Mouse (Mus musculus) MEL (cell line): Measurements from ENCODE around the gene Plagl2. TPM values are rescaled to one million over a fixed set of nuclear protein-coding genes. Genes with fewer than 3 reads are reported as not detected.

ENCODE experiments used
- DNase-seq: peaks from one replicate; pipeline ENCODE4 v3.0.0; 2011; ENCODE audit warnings: low read depth, low spot score
- H3K27ac ChIP-seq: 2 replicates; pipeline ENCODE4 v1.5.1; 2012; ENCODE audit warnings: low read depth, mild to moderate bottlenecking, control low read depth, low read length, moderate library complexity; ENCODE audit not compliant: control insufficient read depth
- H3K27me3 ChIP-seq, 2 experiments: fragments of 150-350 bp in 1 of 2; sonication (generic) in 1 of 2; 2 replicates each; pipeline ENCODE4 v1.6.1; 2012; ENCODE audit warnings: low read length in 2 of 2, mild to moderate bottlenecking in 2 of 2, improper control_type of control experiment in 1 of 2, moderate library complexity in 1 of 2; ENCODE audit not compliant: insufficient read depth in 2 of 2, control insufficient read depth in 1 of 2
- H3K36me3 ChIP-seq, 2 experiments: 2 replicates each; pipeline ENCODE4 v1.6.1; 2012 to 2014; ENCODE audit warnings: low read length in 2 of 2, improper control_type of control experiment in 1 of 2, inconsistent platforms in 1 of 2, mild to moderate bottlenecking in 1 of 2; ENCODE audit not compliant: insufficient read depth in 2 of 2, control insufficient read depth in 1 of 2
- H3K4me1 ChIP-seq, 2 experiments: fragments of 150-350 bp in 1 of 2; sonication (generic) in 1 of 2; 2 replicates each; pipeline ENCODE4 v1.6.1; 2012; ENCODE audit warnings: low read length in 2 of 2, improper control_type of control experiment in 1 of 2, mild to moderate bottlenecking in 1 of 2; ENCODE audit not compliant: insufficient read depth in 2 of 2, control insufficient read depth in 1 of 2
- H3K4me3 ChIP-seq, 2 experiments: fragments of 150-350 bp in 1 of 2; sonication (generic) in 1 of 2; 2 replicates each; pipeline ENCODE4 v1.5.1; 2012; ENCODE audit warnings: low read depth in 2 of 2, low read length in 2 of 2, mild to moderate bottlenecking in 2 of 2, moderate library complexity in 2 of 2, control low read depth in 1 of 2, improper control_type of control experiment in 1 of 2; ENCODE audit not compliant: control insufficient read depth in 1 of 2, insufficient read depth in 1 of 2
- H3K79me2 ChIP-seq: 2 replicates; pipeline ENCODE4 v1.6.1; 2012; ENCODE audit warnings: mild to moderate bottlenecking, low read length, moderate library complexity; ENCODE audit not compliant: control insufficient read depth, poor library complexity, insufficient read depth
- H3K9ac ChIP-seq: 2 replicates; pipeline ENCODE4 v1.6.1; 2012; ENCODE audit warnings: low read depth, mild to moderate bottlenecking, control low read depth, low read length, moderate library complexity; ENCODE audit not compliant: control insufficient read depth, poor library complexity, severe bottlenecking
- H3K9me3 ChIP-seq: fragments of 150-350 bp; sonication (generic); replicated peaks from 2 replicates; pipeline ENCODE4 v1.6.1; 2012; ENCODE audit warnings: mild to moderate bottlenecking, low read length, improper control_type of control experiment, moderate library complexity; ENCODE audit not compliant: insufficient read depth
- BHLHE40 ChIP-seq: IDR thresholded peaks from 2 replicates; pipeline ENCODE4 v1.6.1; 2012; ENCODE audit warnings: low read depth, mild to moderate bottlenecking, inconsistent platforms, low read length, improper control_type of control experiment, borderline replicate concordance
- CHD1 ChIP-seq: IDR thresholded peaks from 2 replicates; pipeline ENCODE4 v1.6.1; 2012; ENCODE audit warnings: low read depth, mild to moderate bottlenecking, inconsistent platforms, low read length, improper control_type of control experiment
- ELF1 ChIP-seq: IDR thresholded peaks from 2 replicates; pipeline ENCODE4 v1.6.1; 2014; ENCODE audit warnings: low read depth, mild to moderate bottlenecking, inconsistent platforms, low read length, improper control_type of control experiment, moderate library complexity
- EP300 ChIP-seq, 2 experiments: IDR thresholded peaks; 2 replicates each; pipeline ENCODE4 v1.6.1; 2011; ENCODE audit warnings: improper control_type of control experiment in 2 of 2, low read length in 2 of 2, low read depth in 1 of 2, mild to moderate bottlenecking in 1 of 2
- ETS1 ChIP-seq: IDR thresholded peaks from 2 replicates; pipeline ENCODE4 v1.6.1; 2012; ENCODE audit warnings: low read depth, mild to moderate bottlenecking, inconsistent platforms, low read length, improper control_type of control experiment, moderate library complexity
- GABPA ChIP-seq: IDR thresholded peaks from 2 replicates; pipeline ENCODE4 v1.6.1; 2012; ENCODE audit warnings: low read depth, mild to moderate bottlenecking, inconsistent platforms, low read length, improper control_type of control experiment, moderate library complexity
- JUND ChIP-seq: IDR thresholded peaks from 2 replicates; pipeline ENCODE4 v1.6.1; 2011; ENCODE audit warnings: low read depth, mild to moderate bottlenecking, improper control_type of control experiment, low read length
- KAT2A ChIP-seq: conservative IDR thresholded peaks from 2 replicates; pipeline ENCODE4 v1.6.1; 2012; ENCODE audit warnings: low read depth, low read length, improper control_type of control experiment, inconsistent platforms
- MAX ChIP-seq: IDR thresholded peaks from 2 replicates; pipeline ENCODE4 v1.6.1; 2011; ENCODE audit warnings: low read length, improper control_type of control experiment
- MXI1 ChIP-seq: IDR thresholded peaks from 2 replicates; pipeline ENCODE4 v1.6.1; 2011; ENCODE audit warnings: mild to moderate bottlenecking, low read depth, low read length, improper control_type of control experiment
- MYC ChIP-seq: IDR thresholded peaks from 2 replicates; pipeline ENCODE4 v1.6.1; 2011; ENCODE audit warnings: low read depth, mild to moderate bottlenecking, low read length, improper control_type of control experiment, moderate library complexity
- NELFE ChIP-seq: IDR thresholded peaks from 2 replicates; pipeline ENCODE4 v1.6.1; 2011; ENCODE audit warnings: low read depth, low read length, improper control_type of control experiment
- POLR2A ChIP-seq, 2 experiments: IDR thresholded peaks; 2 replicates each; pipeline ENCODE4 v1.6.1; 2011 to 2012; ENCODE audit warnings: low read length in 2 of 2, mild to moderate bottlenecking in 2 of 2, control low read depth in 1 of 2, improper control_type of control experiment in 1 of 2, low read depth in 1 of 2, moderate library complexity in 1 of 2; ENCODE audit not compliant: control insufficient read depth in 1 of 2, insufficient read depth in 1 of 2, poor library complexity in 1 of 2
- RAD21 ChIP-seq: IDR thresholded peaks from 2 replicates; pipeline ENCODE4 v1.6.1; 2011; ENCODE audit warnings: mild to moderate bottlenecking, low read depth, low read length, improper control_type of control experiment
- RCOR1 ChIP-seq: IDR thresholded peaks from 2 replicates; pipeline ENCODE4 v1.6.1; 2012; ENCODE audit warnings: low read depth, mild to moderate bottlenecking, inconsistent platforms, low read length, improper control_type of control experiment
- SIN3A ChIP-seq: IDR thresholded peaks from 2 replicates; pipeline ENCODE4 v1.6.1; 2012; ENCODE audit warnings: low read length, improper control_type of control experiment, inconsistent platforms
- TBP ChIP-seq: IDR thresholded peaks from 2 replicates; pipeline ENCODE4 v1.8.0; 2011; ENCODE audit warnings: low read depth, low read length, improper control_type of control experiment
- USF1 ChIP-seq: IDR thresholded peaks from 2 replicates; pipeline ENCODE4 v1.6.1; 2014; ENCODE audit warnings: low read depth, mild to moderate bottlenecking, inconsistent platforms, low read length, improper control_type of control experiment, moderate library complexity
- USF2 ChIP-seq, 2 experiments: IDR thresholded peaks; 2 replicates each; pipeline ENCODE4 v1.6.1; 2011 to 2012; ENCODE audit warnings: improper control_type of control experiment in 2 of 2, low read length in 2 of 2, borderline replicate concordance in 1 of 2, inconsistent platforms in 1 of 2, low read depth in 1 of 2, mild to moderate bottlenecking in 1 of 2; ENCODE audit not compliant: insufficient read depth in 1 of 2
- ZKSCAN1 ChIP-seq: IDR thresholded peaks from 2 replicates; pipeline ENCODE4 v1.6.1; 2012; ENCODE audit warnings: low read depth, mild to moderate bottlenecking, inconsistent platforms, low read length, improper control_type of control experiment, moderate library complexity
- ZMIZ1 ChIP-seq: IDR thresholded peaks from 2 replicates; pipeline ENCODE4 v1.6.1; 2012; ENCODE audit warnings: low read depth, mild to moderate bottlenecking, inconsistent platforms, low read length, improper control_type of control experiment, moderate library complexity
- polyA plus RNA-seq, 2 experiments: library from polyadenylated mRNA; stranded (reverse) in 1 of 2; unstranded in 1 of 2; fragments of >175 nt in 1 of 2; fragments of >200 nt in 1 of 2; gene quantifications; 2 replicates each; pipeline versions ENCODE4 v1.2.1 to v1.2.4; 2012; ENCODE audit warnings: low replicate concordance in 2 of 2, low read depth in 1 of 2; ENCODE audit not compliant: insufficient read length in 2 of 2, insufficient read depth in 1 of 2, missing spikeins in 1 of 2
- total RNA-seq: library from RNA; depleted of rRNA; stranded (reverse); fragments of 300-350 nt; gene quantifications from 2 replicates; pipeline ENCODE4 v1.2.3, GENCODE M21; 2012

The Plagl2 gene
- total and polyA plus RNA-seq, 3 experiments, result 5.9 to 34.4 TPM; not detected in 1

DNA sequence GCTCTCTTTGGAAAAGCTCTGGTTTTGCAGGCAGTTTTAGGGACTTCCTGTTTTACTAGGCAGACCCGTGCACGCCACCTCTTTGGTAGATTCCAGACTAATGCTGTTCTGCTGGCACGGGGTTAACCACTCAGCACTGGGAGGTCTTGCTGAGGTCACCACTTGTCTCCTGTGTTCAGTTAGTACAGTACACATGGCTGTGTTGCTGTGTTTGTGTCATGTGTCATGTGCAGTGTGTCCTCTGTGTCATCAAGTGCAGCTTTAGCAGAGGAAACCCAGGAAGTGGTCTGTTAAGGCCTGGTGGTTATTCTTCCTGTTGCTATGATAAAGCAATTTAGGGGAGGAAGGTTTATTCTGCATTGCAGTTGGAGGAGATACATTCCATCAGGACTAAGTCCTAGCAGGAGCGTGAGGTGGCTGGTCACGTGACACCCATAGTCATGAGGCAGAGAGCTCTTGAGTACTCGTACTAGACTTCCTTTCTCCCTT is 26.4 kb downstream of the Plagl2 start:
- peaks cover 4 to 21% of the 10 kb centered on the region in 2 experiments for H3K4me1 ChIP-seq
- no peak overlapping the region for H3K4me3 ChIP-seq
- H3K79me2 ChIP-seq, result no peaks in the 10 kb centered on the region
- no peaks in the 10 kb centered on the region for H3K9me3 ChIP-seq
- H3K36me3 ChIP-seq, result peaks cover 0 to 15% of the 10 kb centered on the region in 2 experiments; a peak in 2 of 4 replicates
- no peaks in the 10 kb centered on the region for H3K27me3 ChIP-seq
- H3K9ac ChIP-seq, result peak overlapping the region; percentile 27; the same call in 1 of the 2 replicates
- no peak for TF ChIP-seq KAT2A
- TF ChIP-seq USF2 (IDR thresholded peaks at IDR 0.05; ENCODE audit: borderline replicate concordance in 1 of 2, insufficient read depth in 1 of 2, low read depth in 1 of 2, low read length in 2 of 2), result peak; percentile 58 to 82
- peak; percentile 27; the same call in 1 of the 2 replicates for TF ChIP-seq NELFE
- TF ChIP-seq MXI1, result peak; percentile 69
- TF ChIP-seq MYC, result peak; percentile 64; the same call in 1 of the 2 replicates
- TF ChIP-seq BHLHE40, result peak; percentile 62; the same call in 1 of the 2 replicates
- peak; percentile 67; the same call in 1 of the 2 replicates for TF ChIP-seq SIN3A
- peak; percentile 24 to 51; a peak in 2 of 4 replicates for TF ChIP-seq POLR2A (IDR thresholded peaks at IDR 0.05; ENCODE audit: control insufficient read depth in 1 of 2, insufficient read depth in 1 of 2, low read depth in 1 of 2, low read length in 2 of 2, poor library complexity in 1 of 2)
- peak; percentile 61; the same call in 1 of the 2 replicates for TF ChIP-seq ELF1
- TF ChIP-seq ETS1, result peak; percentile 14; the same call in 1 of the 2 replicates
- no peak for TF ChIP-seq CHD1
- TF ChIP-seq RCOR1, result no peak
- TF ChIP-seq EP300 (IDR thresholded peaks at IDR 0.05; ENCODE audit: low read depth in 1 of 2, low read length in 2 of 2), result no peak
- TF ChIP-seq ZKSCAN1, result no peak
- peak; percentile 78 for TF ChIP-seq MAX
- 0 out of 2 replicates have a peak, but pooled peaks have one; percentile 34 for TF ChIP-seq TBP
- peak; percentile 96 for TF ChIP-seq USF1
- DNase-seq, result peak; percentile 77
- peak overlapping the region; percentile 72 for H3K27ac ChIP-seq

- Histone ChIP-seq H3K27ac (no peak overlapping the region), H3K4me3 (no peak overlapping the region), H3K4me1 (peaks cover 9 to 31% of the 10 kb centered on the region in 2 experiments), H3K27me3 (no peaks in the 10 kb centered on the region), H3K36me3 (peaks cover 0 to 21% of the 10 kb centered on the region in 2 experiments; a peak in 3 of 4 replicates), H3K9me3 (no peaks in the 10 kb centered on the region), H3K9ac (no peak overlapping the region), H3K79me2 (no peaks in the 10 kb centered on the region)
- no peak for DNase-seq
- TF ChIP-seq USF1 (no peak), ETS1 (no peak), JUND (no peak), SIN3A (no peak), NELFE (no peak), GABPA (no peak), ZMIZ1 (no peak), RAD21 (no peak), MXI1 (no peak)
These were observed 27.9 kb downstream of the Plagl2 start for GRCm38 (mm10) chr2:153213351-153213750.
